Mouse (Mus musculus) midbrain, embryonic 12.5 days (tissue): ENCODE data around the gene C1ql1. TPM values are rescaled to one million over a fixed set of nuclear protein-coding genes. Genes with fewer than 3 reads are reported as not detected.

Experiments
- ATAC-seq: fragments of 200-750 bp; cut with Nextera tagmentation; 2 replicates; pipeline ENCODE4 v1.8.0; 2017; ENCODE audit warnings: low read depth, moderate TSS enrichment, moderate library complexity; ENCODE audit not compliant: low FRiP score
- H3K27ac ChIP-seq: fragments of 300-500 bp; sonication (generic); replicated peaks from 2 replicates; pipeline ENCODE4 v1.5.1; 2016; ENCODE audit warnings: mild to moderate bottlenecking
- H3K27me3 ChIP-seq: fragments of 300-500 bp; sonication (generic); 2 replicates; pipeline ENCODE4 v1.6.1; 2016; ENCODE audit warnings: mild to moderate bottlenecking
- H3K36me3 ChIP-seq: fragments of 300-500 bp; sonication (generic); 2 replicates; pipeline ENCODE4 v1.6.1; 2016
- H3K4me1 ChIP-seq: fragments of 300-500 bp; sonication (generic); 2 replicates; pipeline ENCODE4 v1.6.1; 2016
- H3K4me2 ChIP-seq: fragments of 300-500 bp; sonication (generic); replicated peaks from 2 replicates; pipeline ENCODE4 v1.6.1; 2016; ENCODE audit warnings: mild to moderate bottlenecking, moderate library complexity
- H3K4me3 ChIP-seq: fragments of 300-500 bp; sonication (generic); 2 replicates; pipeline ENCODE4 v1.5.1; 2016; ENCODE audit warnings: mild to moderate bottlenecking
- H3K9ac ChIP-seq: fragments of 300-500 bp; sonication (generic); replicated peaks from 2 replicates; pipeline ENCODE4 v1.6.1; 2016; ENCODE audit warnings: mild to moderate bottlenecking, moderate library complexity
- H3K9me3 ChIP-seq: fragments of 300-500 bp; sonication (generic); 2 replicates; pipeline ENCODE4 v1.6.1; 2016; ENCODE audit warnings: mild to moderate bottlenecking
- WGBS: fragments of 180-500 bp; shearing (Covaris S2); methylation state at CpG from one replicate; pipeline ENCODE4 v1.1.7; 2016; 5-methylcytosine and 5-hydroxymethylcytosine counted together
- polyA plus RNA-seq: library from polyadenylated mRNA; unstranded; fragments of >200 nt; fragmentation: Nextera tagmentation; extraction: Ambion mirVana; gene quantifications from 2 replicates; pipeline ENCODE4 v1.2.1, GENCODE M21; 2016

C1ql1 gene
- polyA plus RNA-seq: 12.7 and 15.3 TPM in 2 replicates

DNA sequence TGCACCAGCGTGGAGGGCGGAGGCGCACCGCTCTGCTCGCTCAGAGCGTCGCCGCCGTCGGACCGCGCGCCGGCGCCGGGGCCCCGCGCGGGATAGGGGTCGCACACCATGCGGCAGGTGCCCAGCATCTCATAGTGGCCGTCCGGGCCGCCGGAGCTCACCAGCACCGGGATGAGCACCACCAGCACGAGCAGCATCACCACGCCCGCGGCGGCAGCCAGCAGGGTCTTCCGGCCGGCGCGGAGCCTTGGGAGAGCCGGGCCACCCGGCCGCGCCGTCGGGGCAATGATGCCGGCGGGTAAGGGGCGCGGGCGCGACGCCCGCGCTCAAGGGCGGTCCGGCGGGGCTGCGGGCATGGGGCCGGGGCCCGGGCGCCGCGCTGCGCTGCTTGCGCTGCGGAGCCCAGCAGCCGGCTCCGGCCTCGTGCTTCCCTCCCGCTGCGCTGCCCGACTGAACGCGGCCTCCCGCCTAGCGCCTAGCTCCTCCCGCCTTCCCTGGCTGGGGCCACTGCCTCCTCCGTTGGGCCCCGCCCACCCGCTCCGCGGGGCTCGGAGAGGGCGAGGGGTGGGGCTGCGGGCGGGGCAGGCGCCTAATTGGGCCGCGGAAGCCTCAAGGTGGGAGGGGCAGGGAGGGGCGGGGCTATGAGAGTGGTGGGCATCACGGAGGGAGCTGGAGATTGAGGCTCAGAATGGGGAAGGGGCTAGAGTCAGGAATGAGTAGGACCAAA lies at the start of gene C1ql1:
TSS of gene C1ql1 (minus strand) at position 424 of the 727 bp plus-strand sequence.
- peak within 1 kb of the TSS; percentile 46 for H3K9ac ChIP-seq
- peak; percentile 87 for ATAC-seq
- H3K36me3 ChIP-seq: no peaks in the 10 kb centered on the region
- WGBS: under 1% methylated on average over 62 of the region's 87 CpGs
- peaks cover 94% of the 10 kb centered on the region for H3K27me3 ChIP-seq
- no peak within 1 kb of the TSS; the same call in 1 of the 2 replicates for H3K27ac ChIP-seq
- peaks cover 47% of the 10 kb centered on the region for H3K4me1 ChIP-seq
- peak within 1 kb of the TSS; percentile 66 for H3K4me2 ChIP-seq
- no peaks in the 10 kb centered on the region for H3K9me3 ChIP-seq
- peak within 1 kb of the TSS; percentile 39 for H3K4me3 ChIP-seq

DNA sequence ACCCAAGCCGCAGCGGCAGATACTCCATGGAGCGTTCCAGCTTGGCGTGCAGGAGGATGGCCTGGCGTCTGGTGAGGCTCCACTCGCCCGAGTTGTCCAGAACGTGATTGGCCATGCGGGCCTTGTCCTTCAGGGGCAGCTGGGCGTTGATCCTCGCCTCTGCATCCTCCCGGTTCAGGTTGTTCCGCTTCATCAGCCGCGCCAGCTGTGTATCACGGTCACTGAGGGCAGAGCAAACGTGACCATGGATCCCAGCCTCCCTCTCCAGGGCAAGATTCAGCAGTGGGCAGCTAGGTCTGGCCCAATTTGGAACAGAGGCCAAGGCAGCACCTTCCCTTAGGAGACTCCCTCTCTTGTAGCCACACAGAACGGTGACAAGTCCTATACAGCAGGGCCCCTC lies 48.5 kb upstream of the C1ql1 start:
- Histone ChIP-seq H3K4me1 (peaks cover 55% of the 10 kb centered on the region), H3K4me2 (no peak overlapping the region), H3K36me3 (peaks cover 62% of the 10 kb centered on the region), H3K9ac (0 out of 2 replicates have a peak overlapping the region, but pooled peaks have one; percentile 20), H3K27me3 (peaks cover 25% of the 10 kb centered on the region), H3K4me3 (no peak overlapping the region), H3K9me3 (no peaks in the 10 kb centered on the region), H3K27ac (0 out of 2 replicates have a peak overlapping the region, but pooled peaks have one; percentile 74)
- ATAC-seq: no peak
- WGBS: 87% methylated on average over 18 of the region's 18 CpGs

DNA sequence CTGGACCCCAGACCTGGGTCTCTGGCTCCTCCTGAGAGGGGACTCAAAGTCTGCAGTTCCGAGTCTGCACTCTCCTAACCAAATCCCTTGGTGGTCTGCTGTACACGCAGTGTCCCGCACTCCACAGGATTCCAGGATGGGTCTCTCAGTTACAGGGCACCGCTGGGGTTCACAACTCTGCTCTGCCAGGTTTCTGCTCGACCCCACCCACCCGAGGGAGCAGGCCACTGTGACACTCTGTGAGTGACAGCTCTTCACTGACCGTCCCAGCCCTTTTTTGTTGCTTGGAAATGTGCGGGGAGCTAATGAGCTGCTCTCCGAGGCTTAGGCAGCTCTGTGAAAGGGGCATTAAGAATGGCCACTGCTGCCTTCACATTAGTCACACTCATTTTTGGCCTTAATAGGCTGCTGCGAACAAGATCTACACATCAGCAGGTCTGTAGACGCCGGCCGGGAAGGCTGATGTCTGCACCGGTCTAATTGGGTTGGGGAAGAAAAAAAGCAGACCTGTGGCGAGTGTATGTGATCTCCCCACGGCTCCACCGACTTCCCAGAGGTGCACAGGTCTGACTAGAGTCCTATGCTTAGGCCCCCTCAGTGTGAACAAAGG lies 47.0 kb upstream of the C1ql1 start:
- Histone ChIP-seq H3K9ac (no peak overlapping the region), H3K36me3 (peaks cover 48% of the 10 kb centered on the region)

DNA sequence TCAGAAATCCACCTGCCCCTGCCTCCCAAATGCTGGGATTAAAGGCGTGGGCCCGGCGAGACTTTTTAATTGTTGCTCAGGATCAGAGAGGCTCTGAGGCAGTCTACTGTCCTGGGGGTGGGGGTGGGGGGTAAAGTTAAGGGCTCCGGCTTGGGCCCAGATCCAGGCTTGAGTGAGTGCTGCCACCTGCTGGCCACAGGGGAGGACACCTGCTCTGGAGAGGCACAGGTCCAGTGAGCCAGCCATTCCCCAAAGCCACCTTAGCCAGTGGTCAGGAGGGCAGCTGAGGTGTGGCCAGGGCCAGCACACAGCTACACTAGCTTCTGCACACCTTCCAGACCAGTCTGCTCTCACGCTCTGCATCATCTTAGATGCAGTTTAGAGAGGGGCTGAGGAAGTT lies 46.5 kb upstream of the C1ql1 start:
- peaks cover 42% of the 10 kb centered on the region for H3K36me3 ChIP-seq
- H3K4me3 ChIP-seq: no peak overlapping the region
- peak overlapping the region; percentile 74 for H3K27ac ChIP-seq
- H3K27me3 ChIP-seq: peaks cover 43% of the 10 kb centered on the region
- 4% methylated on average over 5 of the region's 5 CpGs for WGBS
- peaks cover 47% of the 10 kb centered on the region for H3K4me1 ChIP-seq
- peak; percentile 50; the same call in 1 of the 2 replicates for ATAC-seq
- 0 out of 2 replicates have a peak overlapping the region, but pooled peaks have one; percentile 19 for H3K4me2 ChIP-seq
- no peaks in the 10 kb centered on the region for H3K9me3 ChIP-seq
- no peak overlapping the region for H3K9ac ChIP-seq

More for the DNA sequence above, 47.0 kb upstream of the C1ql1 start:
- Histone ChIP-seq H3K27ac (peak overlapping the region; percentile 74), H3K4me1 (peaks cover 47% of the 10 kb centered on the region), H3K4me2 (peak overlapping the region; percentile 19), H3K9me3 (no peaks in the 10 kb centered on the region), H3K27me3 (peaks cover 40% of the 10 kb centered on the region), H3K4me3 (no peak overlapping the region)
- 30% methylated on average over 17 of the region's 17 CpGs for WGBS
- peak; percentile 59 for ATAC-seq

DNA sequence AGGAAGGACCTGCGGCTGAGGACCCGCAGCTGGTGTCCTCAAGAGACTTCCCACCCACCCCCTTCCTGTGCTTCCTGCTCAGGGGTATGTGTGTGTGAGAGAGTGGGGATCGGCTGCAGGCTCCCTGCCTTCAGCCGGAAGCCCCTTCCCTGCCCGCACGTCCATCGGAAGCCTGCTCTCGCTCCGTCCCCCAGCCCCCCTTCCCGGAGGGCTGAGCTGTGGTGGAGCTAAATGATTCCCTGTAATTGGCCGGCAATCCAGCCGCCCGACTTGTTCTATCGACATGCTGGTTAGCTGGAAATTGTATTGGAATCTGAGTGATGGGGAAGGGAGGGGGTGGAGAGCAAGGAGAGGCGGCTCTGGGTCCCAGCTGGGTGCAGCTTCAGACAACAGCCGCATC lies 45.2 kb upstream of the C1ql1 start:
- H3K9me3 ChIP-seq: no peaks in the 10 kb centered on the region
- peak overlapping the region; percentile 23 for H3K4me3 ChIP-seq
- peaks cover 30% of the 10 kb centered on the region for H3K36me3 ChIP-seq
- H3K9ac ChIP-seq: peak overlapping the region; percentile 46
- H3K4me1 ChIP-seq: peaks cover 47% of the 10 kb centered on the region
- H3K27me3 ChIP-seq: peaks cover 43% of the 10 kb centered on the region
- whole genome bisulfite sequencing: 2% methylated on average over 16 of the region's 16 CpGs
- H3K27ac ChIP-seq: peak overlapping the region; percentile 72
- ATAC-seq: no peak
- H3K4me2 ChIP-seq: peak overlapping the region; percentile 46

DNA sequence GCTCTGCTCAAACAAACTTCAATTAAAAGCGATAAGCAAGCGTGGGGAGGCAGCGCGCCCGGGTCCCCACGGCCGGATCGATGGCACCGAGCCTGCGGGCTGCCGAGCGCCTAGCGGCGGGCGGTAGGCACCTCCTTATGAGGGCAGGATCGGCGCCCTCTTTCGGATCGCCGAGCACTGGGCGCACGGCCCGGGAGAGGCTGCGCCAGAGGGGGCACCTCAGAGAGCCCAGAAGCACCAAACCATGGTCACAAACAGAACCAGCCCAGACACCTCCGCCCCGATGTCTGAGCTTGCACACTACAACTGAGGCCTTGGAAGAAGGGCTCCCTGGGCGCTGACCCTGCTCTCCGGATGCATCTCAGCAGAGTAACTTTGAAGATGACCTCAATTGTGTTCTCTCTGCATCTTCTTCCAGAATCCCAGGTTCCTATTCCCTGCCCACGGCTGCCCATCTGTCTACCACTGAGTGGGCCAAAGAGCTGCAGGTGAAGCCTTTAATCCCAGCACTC lies 43.7 kb upstream of the C1ql1 start:
- Histone ChIP-seq H3K4me2 (peak overlapping the region; percentile 68), H3K27me3 (peaks cover 50% of the 10 kb centered on the region), H3K4me3 (peak overlapping the region; percentile 36), H3K27ac (peak overlapping the region; percentile 22; the same call in 1 of the 2 replicates), H3K4me1 (peaks cover 51% of the 10 kb centered on the region), H3K9ac (peak overlapping the region; percentile 44), H3K9me3 (no peaks in the 10 kb centered on the region), H3K36me3 (peaks cover 15% of the 10 kb centered on the region)
- WGBS: 2% methylated on average over 27 of the region's 29 CpGs
- no peak for ATAC-seq

DNA sequence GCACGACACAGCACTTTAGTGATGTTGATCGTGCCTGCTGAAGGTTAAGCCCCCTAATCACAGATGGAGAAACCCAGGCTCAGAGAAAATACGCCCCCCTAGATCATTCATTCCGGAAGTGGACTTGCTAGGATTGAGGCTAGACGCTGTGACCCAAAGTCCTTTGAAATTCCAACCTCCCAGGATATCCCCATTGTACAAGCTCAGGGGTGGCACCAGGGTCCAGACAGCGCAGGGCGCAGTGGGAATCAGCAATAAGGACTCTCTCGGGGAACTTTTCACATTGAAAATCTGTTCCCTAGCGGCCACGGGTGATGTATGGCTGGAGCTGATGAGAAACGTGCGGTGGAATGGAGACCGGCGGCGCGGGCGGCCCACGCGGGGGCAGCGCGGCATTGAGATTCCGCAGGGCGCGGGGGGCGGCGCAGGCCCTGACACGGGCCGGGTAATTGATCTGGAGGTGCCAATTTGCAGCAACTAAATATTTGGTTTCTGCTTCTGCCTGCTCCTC lies 43.2 kb upstream of the C1ql1 start:
- Histone ChIP-seq H3K9me3 (no peaks in the 10 kb centered on the region), H3K27ac (0 out of 2 replicates have a peak overlapping the region, but pooled peaks have one; percentile 22), H3K36me3 (peaks cover 10% of the 10 kb centered on the region), H3K4me2 (peak overlapping the region; percentile 68), H3K27me3 (peaks cover 50% of the 10 kb centered on the region), H3K9ac (peak overlapping the region; percentile 44), H3K4me3 (peak overlapping the region; percentile 36), H3K4me1 (peaks cover 52% of the 10 kb centered on the region)
- WGBS: 6% methylated on average over 28 of the region's 28 CpGs
- no peak for ATAC-seq

DNA sequence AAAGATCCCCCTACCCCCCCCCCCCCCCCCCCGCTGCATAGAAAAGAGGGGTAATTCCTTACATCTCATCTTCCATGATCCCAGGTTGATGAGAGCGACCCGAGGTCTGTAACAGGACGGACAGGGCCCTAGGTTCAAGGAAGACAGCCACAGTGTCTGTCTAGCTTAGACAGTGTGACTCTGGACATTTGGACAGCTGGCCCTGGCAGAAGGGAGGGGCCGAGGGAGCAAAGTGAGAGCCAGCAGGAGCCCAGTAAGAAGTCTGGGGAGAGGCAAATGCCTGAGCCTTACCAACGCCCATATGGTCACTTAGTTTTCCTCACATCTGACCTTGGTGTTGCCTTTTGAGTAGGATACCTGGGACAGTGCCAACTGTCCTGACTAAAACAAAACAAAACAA lies 38.7 kb upstream of the C1ql1 start:
- no peak overlapping the region for H3K27ac ChIP-seq
- H3K4me2 ChIP-seq: no peak overlapping the region
- no peak for ATAC-seq
- H3K9ac ChIP-seq: no peak overlapping the region
- peaks cover 26% of the 10 kb centered on the region for H3K27me3 ChIP-seq
- no peaks in the 10 kb centered on the region for H3K9me3 ChIP-seq
- H3K4me1 ChIP-seq: peaks cover 18% of the 10 kb centered on the region
- no peak overlapping the region for H3K4me3 ChIP-seq
- no peaks in the 10 kb centered on the region for H3K36me3 ChIP-seq
- 51% methylated on average over 6 of the region's 6 CpGs for WGBS

DNA sequence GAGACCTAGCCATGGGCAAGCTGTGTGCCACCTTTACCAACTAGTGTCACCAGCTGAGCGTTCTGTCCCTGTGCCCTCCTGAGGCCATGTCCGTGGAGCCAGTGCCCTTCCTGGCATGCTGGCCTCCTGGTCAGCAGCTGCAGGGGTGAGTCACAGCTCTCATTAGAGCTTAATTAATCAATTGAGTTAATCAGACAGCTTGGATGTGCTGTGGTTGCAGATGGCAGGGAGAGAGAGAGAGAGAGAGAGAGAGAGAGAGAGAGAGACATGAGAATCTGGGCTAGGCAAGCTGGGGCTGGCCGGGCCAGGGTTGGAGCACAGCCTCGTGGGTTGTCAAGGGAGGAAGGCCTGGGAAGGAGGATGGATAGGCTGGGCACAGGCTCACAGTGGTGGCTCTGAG lies 38.1 kb upstream of the C1ql1 start:
- H3K9me3 ChIP-seq: no peaks in the 10 kb centered on the region
- peaks cover 12% of the 10 kb centered on the region for H3K4me1 ChIP-seq
- H3K27me3 ChIP-seq: peaks cover 21% of the 10 kb centered on the region
- H3K4me2 ChIP-seq: no peak overlapping the region
- 64% methylated on average over 4 of the region's 4 CpGs for WGBS
- H3K27ac ChIP-seq: no peak overlapping the region
- H3K36me3 ChIP-seq: no peaks in the 10 kb centered on the region
- no peak for ATAC-seq
- no peak overlapping the region for H3K4me3 ChIP-seq
- H3K9ac ChIP-seq: no peak overlapping the region

DNA sequence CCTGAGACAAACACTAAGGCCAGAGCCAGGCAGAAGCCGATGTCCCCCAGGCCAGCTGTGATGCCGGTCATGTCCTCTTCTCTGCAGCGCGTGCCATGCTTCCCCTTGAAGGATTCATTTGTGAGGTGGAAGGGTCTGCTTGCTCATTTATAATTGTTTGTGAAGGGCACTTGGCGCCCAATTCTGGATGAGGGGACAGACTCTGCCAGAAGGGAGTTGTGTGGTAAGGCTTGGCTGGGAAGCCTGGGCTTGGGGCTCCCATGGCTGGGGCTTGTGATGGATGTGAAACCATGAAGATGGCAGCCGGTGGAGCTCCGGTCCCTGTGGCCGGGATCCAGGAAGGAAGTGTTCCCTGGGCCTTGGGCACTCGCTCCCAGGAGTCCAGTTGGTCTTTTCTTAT lies 37.6 kb upstream of the C1ql1 start:
- Histone ChIP-seq H3K9me3 (no peaks in the 10 kb centered on the region), H3K4me1 (peaks cover 11% of the 10 kb centered on the region; the same call in 1 of the 2 replicates), H3K36me3 (no peaks in the 10 kb centered on the region), H3K27me3 (peaks cover 15% of the 10 kb centered on the region), H3K4me3 (no peak overlapping the region), H3K9ac (no peak overlapping the region), H3K27ac (no peak overlapping the region), H3K4me2 (no peak overlapping the region)
- ATAC-seq: no peak
- WGBS: 92% methylated on average over 9 of the region's 9 CpGs

DNA sequence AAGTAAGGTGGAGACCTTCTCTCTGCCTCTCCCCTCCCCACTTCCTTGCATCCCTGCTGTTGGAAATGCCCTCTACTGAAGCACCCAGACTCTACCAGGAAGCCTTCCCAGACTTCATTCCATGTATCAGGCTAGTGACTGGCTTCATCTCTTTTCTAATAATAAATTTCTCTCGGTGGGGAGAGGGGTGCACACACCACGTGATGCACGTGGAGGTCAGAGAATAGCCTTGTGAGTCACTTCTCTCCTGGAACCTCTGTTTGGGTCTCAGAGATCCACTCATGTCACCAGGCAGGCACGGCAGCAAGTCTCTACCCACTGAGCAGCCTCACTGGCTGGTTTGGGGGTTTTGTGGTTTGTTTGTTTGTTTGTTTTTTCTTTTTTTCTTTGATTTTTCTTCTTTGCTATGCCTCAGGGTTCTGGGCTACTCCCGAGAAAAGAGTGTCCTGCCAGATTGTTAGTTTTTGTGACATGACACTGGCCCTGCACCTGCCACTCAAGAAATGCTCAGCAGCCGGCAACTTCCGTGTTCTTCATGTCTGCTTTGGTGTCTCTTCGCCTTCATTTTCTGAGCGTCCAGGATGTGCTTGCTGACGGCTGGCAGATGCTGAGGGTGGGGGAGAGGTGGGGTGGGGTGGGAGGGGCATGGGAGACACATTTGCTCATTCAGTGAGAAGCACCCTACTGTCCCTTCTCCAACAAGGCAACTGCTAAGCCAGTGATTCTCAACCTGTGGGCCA lies 34.8 kb upstream of the C1ql1 start:
- Histone ChIP-seq H3K27me3 (peaks cover 6% of the 10 kb centered on the region), H3K4me3 (no peak overlapping the region), H3K9ac (no peak overlapping the region), H3K4me1 (0 out of 2 replicates have a peak, but pooled peaks cover 11% of the 10 kb centered on the region), H3K4me2 (no peak overlapping the region), H3K27ac (no peak overlapping the region), H3K9me3 (no peaks in the 10 kb centered on the region), H3K36me3 (no peaks in the 10 kb centered on the region)
- 71% methylated on average over 10 of the region's 10 CpGs for WGBS
- no peak for ATAC-seq
